Mouse (Mus musculus): ENCODE results near the gene Traf3ip1. TPM values are rescaled to one million over a fixed set of nuclear protein-coding genes. Genes with fewer than 3 reads are reported as not detected.
"Not testable (repeated sequence)": the region's sequence is repeated elsewhere in the genome, so short reads cannot be mapped to it uniquely, and the experiment has no call there.

The Traf3ip1 gene
- polyA plus RNA-seq, 2 experiments = 5.1 to 16.7 TPM

- ATAC-seq (ENCODE audit: low FRiP score, low read depth) = no peak
Measured at GRCm38 (mm10) chr1:91465244-91465643, 29.2 kb upstream of the Traf3ip1 start.

GRCm38 (mm10) chr1:91466186-91466585 is 28.3 kb upstream of the Traf3ip1 start:
- Histone ChIP-seq H3K4me1 (ENCODE audit: control insufficient read depth, insufficient read depth, low read length) (0 out of 2 replicates have a peak, but pooled peaks cover 5% of the 10 kb centered on the region), H3K27ac (replicated peaks; ENCODE audit: low read depth, low read length) (no peak overlapping the region), H3K4me3 (replicated peaks; ENCODE audit: low read length) (no peak overlapping the region), H3K4me2 (replicated peaks; ENCODE audit: low read depth, low read length, severe bottlenecking) (no peak overlapping the region), H3K27me3 (ENCODE audit: control insufficient read depth, insufficient read depth, low read length) (no peaks in the 10 kb centered on the region), H3K36me3 (ENCODE audit: control insufficient read depth, insufficient read depth, low read length) (no peaks in the 10 kb centered on the region), H3K9me3 (ENCODE audit: control insufficient read depth, low read length) (no peaks in the 10 kb centered on the region), H3K9ac (ENCODE audit: low read depth, low read length, severe bottlenecking) (no peak overlapping the region)
- 88% methylated on average over 6 of the region's 6 CpGs for WGBS
- ATAC-seq (ENCODE audit: low FRiP score, low read depth) = no peak
- TF ChIP-seq POLR2A (IDR thresholded peaks at IDR 0.05; ENCODE audit: borderline replicate concordance, extremely low read depth, insufficient read depth, insufficient read length) = no peak
- DNase-seq (ENCODE audit: low spot score) = no peak

More at GRCm38 (mm10) chr1:91465244-91465643, 29.2 kb upstream of the Traf3ip1 start:
- Histone ChIP-seq H3K4me2 (replicated peaks; ENCODE audit: low read depth, low read length, severe bottlenecking) (no peak overlapping the region), H3K27ac (replicated peaks; ENCODE audit: low read depth, low read length) (no peak overlapping the region), H3K4me1 (ENCODE audit: control insufficient read depth, insufficient read depth, low read length) (0 out of 2 replicates have a peak, but pooled peaks cover 5% of the 10 kb centered on the region), H3K27me3 (ENCODE audit: control insufficient read depth, insufficient read depth, low read length) (no peaks in the 10 kb centered on the region), H3K4me3 (replicated peaks; ENCODE audit: low read length) (no peak overlapping the region), H3K36me3 (ENCODE audit: control insufficient read depth, insufficient read depth, low read length) (no peaks in the 10 kb centered on the region), H3K9me3 (ENCODE audit: control insufficient read depth, low read length) (no peaks in the 10 kb centered on the region), H3K9ac (ENCODE audit: low read depth, low read length, severe bottlenecking) (no peak overlapping the region)
- 10% methylated on average over 1 of the region's 1 CpGs for WGBS
- no peak for TF ChIP-seq POLR2A (IDR thresholded peaks at IDR 0.05; ENCODE audit: borderline replicate concordance, extremely low read depth, insufficient read depth, insufficient read length)
- DNase-seq (ENCODE audit: low spot score) = no peak

DNA sequence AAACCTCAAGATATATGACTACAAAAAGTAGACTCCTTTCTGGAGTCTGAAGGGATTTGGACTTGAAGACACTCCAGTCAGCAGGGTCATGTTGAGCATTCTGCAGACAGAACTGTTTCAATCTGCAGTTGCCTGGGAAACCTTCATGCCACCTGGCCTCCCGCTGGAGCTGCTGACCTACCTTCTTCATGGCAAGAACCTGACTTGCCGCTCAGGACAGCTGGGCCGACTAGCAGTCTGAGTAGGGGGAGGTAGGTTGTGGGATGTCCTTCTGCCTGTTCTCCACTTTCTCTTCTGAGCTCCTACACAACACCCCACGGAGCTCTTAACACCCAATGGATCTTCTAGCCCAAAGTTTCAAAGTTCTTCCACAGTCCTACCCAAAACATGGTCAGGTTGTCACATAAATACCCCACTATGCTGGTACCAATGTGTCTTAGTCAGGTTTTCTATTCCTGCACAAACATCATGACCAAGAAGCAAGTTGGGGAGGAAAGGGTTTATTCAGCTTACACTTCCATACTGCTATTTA is 24.5 kb upstream of the Traf3ip1 start:
- no peak overlapping the region for H3K4me2 ChIP-seq (replicated peaks; ENCODE audit: low read depth, low read length, severe bottlenecking)
- 75% methylated on average over 4 of the region's 4 CpGs for WGBS
- no peak overlapping the region for H3K9ac ChIP-seq (ENCODE audit: low read depth, low read length, severe bottlenecking)
- H3K27ac ChIP-seq (replicated peaks; ENCODE audit: low read depth, low read length) = no peak overlapping the region
- no peaks in the 10 kb centered on the region for H3K27me3 ChIP-seq (ENCODE audit: control insufficient read depth, insufficient read depth, low read length)
- ATAC-seq (ENCODE audit: low FRiP score, low read depth) (no peak), DNase-seq (ENCODE audit: low spot score) (no peak)
- TF ChIP-seq POLR2A (IDR thresholded peaks at IDR 0.05; ENCODE audit: borderline replicate concordance, extremely low read depth, insufficient read depth, insufficient read length) = no peak
- H3K9me3 ChIP-seq (ENCODE audit: control insufficient read depth, low read length) = no peaks in the 10 kb centered on the region
- H3K4me3 ChIP-seq (replicated peaks; ENCODE audit: low read length) = no peak overlapping the region
- H3K36me3 ChIP-seq (ENCODE audit: control insufficient read depth, insufficient read depth, low read length) = no peaks in the 10 kb centered on the region
- no peaks in the 10 kb centered on the region for H3K4me1 ChIP-seq (ENCODE audit: control insufficient read depth, insufficient read depth, low read length)

GRCm38 (mm10) chr1:91478145-91478544 is 16.3 kb upstream of the Traf3ip1 start:
- H3K27ac ChIP-seq (replicated peaks; ENCODE audit: low read depth, low read length); H3K27me3 ChIP-seq (ENCODE audit: control insufficient read depth, insufficient read depth, low read length); DNase-seq (ENCODE audit: low spot score); H3K36me3 ChIP-seq (ENCODE audit: control insufficient read depth, insufficient read depth, low read length); H3K9me3 ChIP-seq (ENCODE audit: control insufficient read depth, low read length); H3K4me1 ChIP-seq (ENCODE audit: control insufficient read depth, insufficient read depth, low read length); H3K4me2 ChIP-seq (replicated peaks; ENCODE audit: low read depth, low read length, severe bottlenecking); ATAC-seq (ENCODE audit: low FRiP score, low read depth); H3K4me3 ChIP-seq (replicated peaks; ENCODE audit: low read length); H3K9ac ChIP-seq (ENCODE audit: low read depth, low read length, severe bottlenecking): not testable (repeated sequence)
- WGBS = 93% methylated on average over 8 of the region's 13 CpGs

DNA sequence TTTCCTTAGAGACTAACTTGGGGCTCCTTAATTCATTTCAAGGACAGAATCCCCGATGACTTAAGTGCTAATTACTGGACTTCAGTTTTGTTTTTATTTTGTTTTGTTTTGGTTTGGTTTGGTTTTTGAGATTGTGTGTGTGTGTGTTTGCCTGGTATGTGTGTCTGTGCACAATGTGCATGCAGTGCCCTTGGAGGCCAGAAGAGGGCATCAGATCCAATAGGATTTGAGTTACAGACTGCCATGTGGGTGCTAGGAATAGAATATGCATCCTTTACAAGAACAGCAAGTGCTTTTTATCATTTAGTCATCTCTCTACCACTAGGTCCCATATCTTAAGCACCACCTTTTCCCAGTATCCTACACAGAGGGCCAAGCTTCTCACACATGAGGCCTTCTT is 15.5 kb upstream of the Traf3ip1 start:
- no peaks in the 10 kb centered on the region for H3K27me3 ChIP-seq (ENCODE audit: control insufficient read depth, insufficient read depth, low read length)
- no peak overlapping the region for H3K9ac ChIP-seq (ENCODE audit: low read depth, low read length, severe bottlenecking)
- DNase-seq (ENCODE audit: low spot score) = no peak
- no peak overlapping the region for H3K27ac ChIP-seq (replicated peaks; ENCODE audit: low read depth, low read length)
- H3K4me2 ChIP-seq (replicated peaks; ENCODE audit: low read depth, low read length, severe bottlenecking) = no peak overlapping the region
- H3K9me3 ChIP-seq (ENCODE audit: control insufficient read depth, low read length) = no peaks in the 10 kb centered on the region
- 100% methylated on average over 1 of the region's 1 CpGs for WGBS
- H3K36me3 ChIP-seq (ENCODE audit: control insufficient read depth, insufficient read depth, low read length) = no peaks in the 10 kb centered on the region
- TF ChIP-seq POLR2A (IDR thresholded peaks at IDR 0.05; ENCODE audit: borderline replicate concordance, extremely low read depth, insufficient read depth, insufficient read length) = no peak
- H3K4me3 ChIP-seq (replicated peaks; ENCODE audit: low read length) = no peak overlapping the region
- H3K4me1 ChIP-seq (ENCODE audit: control insufficient read depth, insufficient read depth, low read length) = no peaks in the 10 kb centered on the region
- no peak for ATAC-seq (ENCODE audit: low FRiP score, low read depth)

Measured in limb, embryonic 14.5 days (tissue).